Mouse (Mus musculus): ENCODE data around the gene Myrfl. TPM values are rescaled to one million over a fixed set of nuclear protein-coding genes. Genes with fewer than 3 reads are reported as not detected.

Myrfl gene
- 0.09 and 0.12 TPM in 2 replicates for polyA plus RNA-seq (2015; fragmentation: Nextera tagmentation; extraction: Ambion mirVana)

- H3K9me3 ChIP-seq (ENCODE audit: control insufficient read depth, low read length): no peaks in the 10 kb centered on the region
- no peaks in the 10 kb centered on the region for H3K27me3 ChIP-seq (replicated peaks; ENCODE audit: control insufficient read depth, insufficient read depth, low read length)
- no peak for ATAC-seq
- H3K4me3 ChIP-seq (replicated peaks; ENCODE audit: low read length): no peak within 1 kb of the TSS
- no peak within 1 kb of the TSS for H3K27ac ChIP-seq (ENCODE audit: low read length)
- no peak within 1 kb of the TSS for H3K9ac ChIP-seq (replicated peaks; ENCODE audit: low read depth, low read length)
- H3K4me1 ChIP-seq (replicated peaks; ENCODE audit: control insufficient read depth, insufficient read depth, low read length): no peaks in the 10 kb centered on the region
- H3K4me2 ChIP-seq (ENCODE audit: low read length): no peak within 1 kb of the TSS
- 73% methylated on average over 17 of the region's 17 CpGs for WGBS
- H3K36me3 ChIP-seq (ENCODE audit: control insufficient read depth, insufficient read depth): no peaks in the 10 kb centered on the region
These were observed at the start of gene Myrfl for GRCm38 (mm10) chr10:116896336-116897177. TSS of gene Myrfl (minus strand) at chr10:116896919.

GRCm38 (mm10) chr10:116944940-116945339 lies 48.2 kb upstream of the Myrfl start:
- 88% methylated on average over 10 of the region's 10 CpGs for WGBS
- Histone ChIP-seq H3K4me1 (replicated peaks; ENCODE audit: control insufficient read depth, insufficient read depth, low read length) (peaks cover 10% of the 10 kb centered on the region), H3K27me3 (replicated peaks; ENCODE audit: control insufficient read depth, insufficient read depth, low read length) (no peaks in the 10 kb centered on the region), H3K9me3 (ENCODE audit: control insufficient read depth, low read length) (peaks cover 4% of the 10 kb centered on the region), H3K9ac (replicated peaks; ENCODE audit: low read depth, low read length) (no peak overlapping the region), H3K27ac (ENCODE audit: low read length) (no peak overlapping the region), H3K4me2 (ENCODE audit: low read length) (no peak overlapping the region), H3K36me3 (ENCODE audit: control insufficient read depth, insufficient read depth) (peaks cover 4% of the 10 kb centered on the region; the same call in 1 of the 2 replicates), H3K4me3 (replicated peaks; ENCODE audit: low read length) (no peak overlapping the region)
- no peak for ATAC-seq

GRCm38 (mm10) chr10:116944144-116944543 lies 47.4 kb upstream of the Myrfl start:
- H3K9me3 ChIP-seq (ENCODE audit: control insufficient read depth, low read length): peaks cover 4% of the 10 kb centered on the region
- H3K9ac ChIP-seq (replicated peaks; ENCODE audit: low read depth, low read length): no peak overlapping the region
- H3K4me2 ChIP-seq (ENCODE audit: low read length): no peak overlapping the region
- no peak for ATAC-seq
- no peak overlapping the region for H3K4me3 ChIP-seq (replicated peaks; ENCODE audit: low read length)
- H3K4me1 ChIP-seq (replicated peaks; ENCODE audit: control insufficient read depth, insufficient read depth, low read length): peaks cover 9% of the 10 kb centered on the region
- H3K27me3 ChIP-seq (replicated peaks; ENCODE audit: control insufficient read depth, insufficient read depth, low read length): no peaks in the 10 kb centered on the region
- H3K36me3 ChIP-seq (ENCODE audit: control insufficient read depth, insufficient read depth): peaks cover 4% of the 10 kb centered on the region; the same call in 1 of the 2 replicates
- 88% methylated on average over 3 of the region's 3 CpGs for WGBS
- H3K27ac ChIP-seq (ENCODE audit: low read length): no peak overlapping the region

GRCm38 (mm10) chr10:116943025-116943424 lies 46.3 kb upstream of the Myrfl start:
- H3K4me1 ChIP-seq (replicated peaks; ENCODE audit: control insufficient read depth, insufficient read depth, low read length): no peaks in the 10 kb centered on the region
- 94% methylated on average over 6 of the region's 6 CpGs for WGBS
- H3K36me3 ChIP-seq (ENCODE audit: control insufficient read depth, insufficient read depth): peaks cover 11% of the 10 kb centered on the region
- H3K9ac ChIP-seq (replicated peaks; ENCODE audit: low read depth, low read length): no peak overlapping the region
- peaks cover 8% of the 10 kb centered on the region for H3K9me3 ChIP-seq (ENCODE audit: control insufficient read depth, low read length)
- ATAC-seq: no peak
- H3K4me2 ChIP-seq (ENCODE audit: low read length): no peak overlapping the region
- H3K27me3 ChIP-seq (replicated peaks; ENCODE audit: control insufficient read depth, insufficient read depth, low read length): no peaks in the 10 kb centered on the region
- H3K27ac ChIP-seq (ENCODE audit: low read length): no peak overlapping the region
- H3K4me3 ChIP-seq (replicated peaks; ENCODE audit: low read length): no peak overlapping the region

- Histone ChIP-seq H3K9me3 (ENCODE audit: control insufficient read depth, low read length) (peaks cover 4% of the 10 kb centered on the region; the same call in 1 of the 2 replicates), H3K4me1 (replicated peaks; ENCODE audit: control insufficient read depth, insufficient read depth, low read length) (no peaks in the 10 kb centered on the region), H3K4me2 (ENCODE audit: low read length) (no peak overlapping the region), H3K27ac (ENCODE audit: low read length) (no peak overlapping the region), H3K4me3 (replicated peaks; ENCODE audit: low read length) (no peak overlapping the region), H3K36me3 (ENCODE audit: control insufficient read depth, insufficient read depth) (peaks cover 10% of the 10 kb centered on the region), H3K27me3 (replicated peaks; ENCODE audit: control insufficient read depth, insufficient read depth, low read length) (no peaks in the 10 kb centered on the region), H3K9ac (replicated peaks; ENCODE audit: low read depth, low read length) (no peak overlapping the region)
- 66% methylated on average over 12 of the region's 12 CpGs for WGBS
- no peak for ATAC-seq
These were observed 38.3 kb upstream of the Myrfl start for GRCm38 (mm10) chr10:116935028-116935427.

- H3K4me3 ChIP-seq (replicated peaks; ENCODE audit: low read length): no peak overlapping the region
- no peaks in the 10 kb centered on the region for H3K27me3 ChIP-seq (replicated peaks; ENCODE audit: control insufficient read depth, insufficient read depth, low read length)
- H3K4me2 ChIP-seq (ENCODE audit: low read length): no peak overlapping the region
- no peaks in the 10 kb centered on the region for H3K4me1 ChIP-seq (replicated peaks; ENCODE audit: control insufficient read depth, insufficient read depth, low read length)
- 93% methylated on average over 7 of the region's 7 CpGs for WGBS
- no peak for ATAC-seq
- peaks cover 4% of the 10 kb centered on the region; the same call in 1 of the 2 replicates for H3K9me3 ChIP-seq (ENCODE audit: control insufficient read depth, low read length)
- H3K27ac ChIP-seq (ENCODE audit: low read length): no peak overlapping the region
- no peak overlapping the region for H3K9ac ChIP-seq (replicated peaks; ENCODE audit: low read depth, low read length)
- peaks cover 10% of the 10 kb centered on the region for H3K36me3 ChIP-seq (ENCODE audit: control insufficient read depth, insufficient read depth)
These were observed 37.1 kb upstream of the Myrfl start for GRCm38 (mm10) chr10:116933794-116934193.

- H3K4me2 ChIP-seq (ENCODE audit: low read length): no peak overlapping the region
- ATAC-seq: no peak
- no peak overlapping the region for H3K27ac ChIP-seq (ENCODE audit: low read length)
- no peak overlapping the region for H3K4me3 ChIP-seq (replicated peaks; ENCODE audit: low read length)
- no peaks in the 10 kb centered on the region for H3K27me3 ChIP-seq (replicated peaks; ENCODE audit: control insufficient read depth, insufficient read depth, low read length)
- 85% methylated on average over 13 of the region's 13 CpGs for WGBS
- no peaks in the 10 kb centered on the region for H3K4me1 ChIP-seq (replicated peaks; ENCODE audit: control insufficient read depth, insufficient read depth, low read length)
- no peaks in the 10 kb centered on the region for H3K9me3 ChIP-seq (ENCODE audit: control insufficient read depth, low read length)
- H3K36me3 ChIP-seq (ENCODE audit: control insufficient read depth, insufficient read depth): no peaks in the 10 kb centered on the region; the same call in 1 of the 2 replicates
- H3K9ac ChIP-seq (replicated peaks; ENCODE audit: low read depth, low read length): no peak overlapping the region
These were observed 35.7 kb upstream of the Myrfl start for GRCm38 (mm10) chr10:116932418-116932817.

- H3K27ac ChIP-seq (ENCODE audit: low read length): no peak overlapping the region
- H3K27me3 ChIP-seq (replicated peaks; ENCODE audit: control insufficient read depth, insufficient read depth, low read length): no peaks in the 10 kb centered on the region
- H3K4me1 ChIP-seq (replicated peaks; ENCODE audit: control insufficient read depth, insufficient read depth, low read length): no peaks in the 10 kb centered on the region
- no peak for ATAC-seq
- H3K9me3 ChIP-seq (ENCODE audit: control insufficient read depth, low read length): no peaks in the 10 kb centered on the region
- 91% methylated on average over 15 of the region's 15 CpGs for WGBS
- H3K36me3 ChIP-seq (ENCODE audit: control insufficient read depth, insufficient read depth): 0 out of 2 replicates have a peak, but pooled peaks cover under 1% of the 10 kb centered on the region
- H3K4me3 ChIP-seq (replicated peaks; ENCODE audit: low read length): no peak overlapping the region
- no peak overlapping the region for H3K9ac ChIP-seq (replicated peaks; ENCODE audit: low read depth, low read length)
- H3K4me2 ChIP-seq (ENCODE audit: low read length): no peak overlapping the region
These were observed 34.9 kb upstream of the Myrfl start for GRCm38 (mm10) chr10:116931497-116932179.

GRCm38 (mm10) chr10:116930936-116931335 lies 34.2 kb upstream of the Myrfl start:
- no peak for ATAC-seq
- H3K9ac ChIP-seq (replicated peaks; ENCODE audit: low read depth, low read length): no peak overlapping the region
- 0 out of 2 replicates have a peak, but pooled peaks cover 3% of the 10 kb centered on the region for H3K36me3 ChIP-seq (ENCODE audit: control insufficient read depth, insufficient read depth)
- no peak overlapping the region for H3K4me2 ChIP-seq (ENCODE audit: low read length)
- H3K4me1 ChIP-seq (replicated peaks; ENCODE audit: control insufficient read depth, insufficient read depth, low read length): no peaks in the 10 kb centered on the region
- H3K27me3 ChIP-seq (replicated peaks; ENCODE audit: control insufficient read depth, insufficient read depth, low read length): no peaks in the 10 kb centered on the region
- 86% methylated on average over 6 of the region's 7 CpGs for WGBS
- no peaks in the 10 kb centered on the region for H3K9me3 ChIP-seq (ENCODE audit: control insufficient read depth, low read length)
- no peak overlapping the region for H3K27ac ChIP-seq (ENCODE audit: low read length)
- no peak overlapping the region for H3K4me3 ChIP-seq (replicated peaks; ENCODE audit: low read length)
